Mouse (Mus musculus) ES-Bruce4 (cell line): ENCODE data around the gene Akna.

Experiments used
- CTCF ChIP-seq: IDR thresholded peaks from one replicate; pipeline ENCODE4 v1.8.1; 2011; ENCODE audit warnings: low read depth, low read length
- EP300 ChIP-seq: IDR thresholded peaks from 2 replicates; pipeline ENCODE4 v1.6.1; 2011; ENCODE audit warnings: low read depth, low read length; ENCODE audit not compliant: insufficient read depth

- no peak for TF ChIP-seq CTCF
- no peak for TF ChIP-seq EP300
Observed at GRCm38 (mm10) chr4:63402056-63402455, 1.1 kb downstream of the Akna start.
